Mouse (Mus musculus): ENCODE measurements around the gene Bri3bp.

DNA sequence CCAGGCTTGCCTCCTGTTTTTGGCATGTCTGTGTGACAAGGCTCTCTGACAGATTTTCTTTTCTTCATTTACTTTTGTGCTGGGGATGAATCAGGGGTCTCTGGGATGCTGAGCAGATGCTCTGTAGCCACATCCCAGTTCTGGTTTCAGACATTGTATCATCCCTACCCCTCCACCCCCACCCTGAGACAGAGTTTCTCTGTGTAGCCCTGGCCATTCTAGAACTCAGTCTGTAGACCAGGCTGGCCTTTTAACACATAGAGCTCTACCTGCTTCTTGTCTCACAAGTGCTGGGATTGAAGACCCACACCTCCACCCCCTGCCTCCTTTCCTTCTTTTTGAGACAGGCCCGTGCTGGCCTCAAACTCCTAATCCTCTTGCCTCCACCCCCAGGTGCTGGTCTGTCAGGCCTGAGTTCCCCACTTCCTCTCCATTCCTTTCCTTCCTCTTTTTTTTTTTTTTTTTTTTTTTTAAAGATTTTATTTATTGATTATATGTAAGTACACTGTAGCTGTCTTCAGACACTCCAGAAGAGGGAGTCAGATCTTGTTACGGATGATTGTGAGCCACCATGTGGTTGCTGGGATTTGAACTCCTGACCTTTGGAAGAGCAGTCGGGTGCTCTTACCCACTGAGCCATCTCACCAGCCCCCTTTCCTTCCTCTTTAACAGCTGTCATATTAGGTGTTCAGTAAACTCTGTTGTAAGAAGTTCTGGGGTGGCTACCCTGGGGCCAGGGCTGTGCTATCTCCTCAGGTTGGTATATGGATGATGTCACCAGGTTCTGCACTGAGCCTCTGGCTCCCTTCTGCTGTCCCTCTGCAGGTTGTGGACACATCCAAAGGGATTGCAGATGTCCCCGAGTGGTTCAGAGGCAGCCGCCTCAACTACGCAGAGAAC, 42.6 kb downstream of the Bri3bp start:
- no peak for TF ChIP-seq EP300 (IDR thresholded peaks at IDR 0.05; ENCODE audit: low read depth)
- TF ChIP-seq CTCF (IDR thresholded peaks at IDR 0.05; ENCODE audit: low read depth), result no peak
